Mouse (Mus musculus) fibroblast of lung, adult 2 months (primary cell): ENCODE data around the gene Grn.

Experiments used
- DNase-seq: peaks from one replicate; pipeline ENCODE4 v3.0.0-alpha.2; 2011; ENCODE audit warnings: low read depth

Grn gene

GRCm38 (mm10) chr11:102425555-102426316 is 4.4 kb upstream of the Grn start:
- DNase-seq: no peak

- DNase-seq: no peak
These were observed 1.1 kb upstream of the Grn start for GRCm38 (mm10) chr11:102428981-102429540.

- DNase-seq: no peak
These were observed 564 bp upstream of the Grn start for GRCm38 (mm10) chr11:102429551-102429950.

DNA sequence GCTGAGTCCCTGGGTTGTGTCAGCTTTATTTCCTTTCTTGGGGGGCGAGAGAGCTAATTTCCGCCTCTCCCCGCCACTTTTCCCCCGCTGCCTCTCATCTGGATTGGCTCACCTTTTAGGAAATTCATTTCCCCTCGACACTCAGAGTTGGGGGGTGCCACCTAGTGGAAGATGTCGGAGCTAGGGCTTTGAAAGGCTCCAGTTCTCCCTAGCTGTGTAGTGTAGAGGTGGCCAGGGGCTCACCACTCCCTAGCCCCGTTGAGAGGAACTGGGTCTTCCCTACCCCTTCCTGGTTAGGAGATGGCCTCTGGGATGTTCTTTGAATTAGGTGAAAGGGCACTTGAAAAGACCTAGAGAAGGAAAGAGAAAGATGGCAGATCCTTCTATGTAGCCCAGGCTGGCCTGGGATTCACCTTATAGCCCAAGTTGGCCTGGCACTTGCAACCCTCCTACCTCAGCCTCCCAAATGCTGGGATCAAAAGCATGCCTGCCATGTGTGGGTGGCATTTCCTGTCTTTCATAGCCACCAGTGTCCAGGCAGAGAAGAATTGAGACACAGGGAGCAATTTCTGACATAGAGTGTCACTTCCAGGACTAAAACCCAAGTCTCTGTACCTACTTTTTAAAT is 1.0 kb downstream of the Grn start:
- no peak for DNase-seq

DNA sequence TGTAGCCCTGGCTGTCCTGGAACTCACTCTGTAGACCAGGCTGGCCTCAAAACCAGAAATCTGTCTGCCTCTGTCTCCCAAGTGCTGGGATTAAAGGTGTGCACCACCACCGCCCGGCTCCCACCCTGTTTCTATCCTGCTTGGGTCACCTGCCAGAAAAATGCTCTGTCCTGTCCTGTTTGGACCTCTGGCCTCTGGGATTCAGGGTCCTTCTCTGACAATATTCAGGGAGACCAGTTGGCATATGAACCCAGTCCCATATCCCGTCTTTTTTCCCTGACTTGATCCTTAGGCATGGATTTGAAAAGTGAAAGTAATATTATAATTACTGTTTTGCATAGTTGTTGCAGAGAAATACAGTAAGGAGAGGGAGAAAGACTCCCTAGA is 1.6 kb downstream of the Grn start:
- DNase-seq: no peak

DNA sequence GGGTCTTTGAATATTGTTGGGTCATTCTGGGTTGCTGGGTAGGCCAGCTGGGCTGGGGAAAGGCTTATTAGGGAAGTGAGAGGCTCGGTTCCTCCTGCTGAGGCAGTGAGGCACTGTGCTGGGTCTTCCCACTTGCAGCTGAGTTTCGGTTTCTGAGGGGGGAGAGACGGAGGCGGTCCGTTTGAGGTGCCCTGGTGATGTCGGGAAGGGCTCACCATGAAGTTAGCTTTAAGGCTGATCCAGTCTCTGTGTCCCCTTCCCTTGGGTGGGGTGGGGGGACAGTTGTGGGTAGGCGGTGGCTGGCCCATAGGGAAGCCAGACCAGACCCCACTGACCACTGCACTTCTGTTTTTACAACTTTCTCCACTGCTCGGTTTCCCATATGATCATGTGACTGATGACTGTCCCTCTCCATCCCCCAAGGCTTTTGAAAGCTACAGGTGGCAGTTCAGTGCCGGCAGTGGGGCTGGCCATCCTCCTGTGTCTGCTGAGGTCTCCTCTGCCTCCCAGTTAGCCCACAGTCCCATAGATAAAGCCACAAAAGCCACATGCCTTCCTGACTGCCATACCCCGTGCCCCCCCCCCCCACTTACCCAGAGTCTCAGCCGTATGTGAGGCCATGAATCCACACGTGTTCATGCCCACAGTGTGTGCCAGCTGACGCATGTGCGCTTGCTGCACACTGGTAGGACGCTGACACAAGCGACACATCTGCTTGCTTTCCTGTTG is 2.2 kb downstream of the Grn start:
- DNase-seq: no peak

- DNase-seq: no peak
These were observed 2.8 kb downstream of the Grn start for GRCm38 (mm10) chr11:102432896-102433295.

GRCm38 (mm10) chr11:102433866-102434265 is 3.8 kb downstream of the Grn start:
- no peak for DNase-seq

DNA sequence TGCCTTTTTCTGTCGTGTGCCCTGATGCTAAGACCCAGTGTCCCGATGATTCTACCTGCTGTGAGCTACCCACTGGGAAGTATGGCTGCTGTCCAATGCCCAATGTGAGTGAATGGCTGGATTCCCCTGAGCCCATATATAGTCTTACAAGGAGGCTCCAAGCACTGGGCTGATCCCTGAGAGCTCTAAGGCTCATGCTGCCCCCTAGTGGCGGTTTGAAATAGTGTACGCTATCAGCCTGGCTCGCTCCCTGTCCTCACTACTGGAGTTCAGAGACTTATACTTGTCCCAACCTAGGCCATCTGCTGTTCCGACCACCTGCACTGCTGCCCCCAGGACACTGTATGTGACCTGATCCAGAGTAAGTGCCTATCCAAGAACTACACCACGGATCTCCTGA is 4.3 kb downstream of the Grn start:
- no peak for DNase-seq

DNA sequence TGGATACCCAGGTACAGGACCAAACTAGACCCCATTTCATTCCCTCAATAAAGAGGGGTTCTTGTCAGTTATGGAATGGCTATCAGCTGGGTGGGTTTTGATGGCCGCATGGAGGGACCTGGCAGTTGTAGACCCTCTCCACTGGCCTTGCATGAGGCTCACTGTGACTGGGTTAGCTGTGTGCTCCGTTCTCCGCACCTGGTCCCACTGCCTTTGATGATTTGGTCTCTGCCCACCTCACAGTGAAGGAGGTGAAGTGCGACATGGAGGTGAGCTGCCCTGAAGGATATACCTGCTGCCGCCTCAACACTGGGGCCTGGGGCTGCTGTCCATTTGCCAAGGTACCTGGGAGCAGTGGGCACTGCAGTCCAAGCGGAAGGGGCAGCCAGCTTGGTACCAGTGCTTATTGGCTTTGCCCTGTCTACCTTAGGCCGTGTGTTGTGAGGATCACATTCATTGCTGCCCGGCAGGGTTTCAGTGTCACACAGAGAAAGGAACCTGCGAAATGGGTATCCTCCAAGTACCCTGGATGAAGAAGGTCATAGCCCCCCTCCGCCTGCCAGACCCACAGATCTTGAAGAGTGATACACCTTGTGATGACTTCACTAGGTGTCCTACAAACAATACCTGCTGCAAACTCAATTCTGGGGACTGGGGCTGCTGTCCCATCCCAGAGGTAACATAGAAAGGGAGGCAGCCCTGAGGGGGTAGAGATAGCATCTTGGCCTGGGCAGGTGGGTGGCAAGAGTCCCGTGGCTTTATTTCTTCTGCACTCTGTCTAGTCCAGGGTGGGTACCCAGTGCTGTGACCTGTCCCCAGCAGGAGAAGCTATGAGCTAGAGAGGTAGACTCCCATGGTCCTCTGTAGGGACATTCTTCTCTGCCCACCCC is 4.9 kb downstream of the Grn start:
- no peak for DNase-seq

DNA sequence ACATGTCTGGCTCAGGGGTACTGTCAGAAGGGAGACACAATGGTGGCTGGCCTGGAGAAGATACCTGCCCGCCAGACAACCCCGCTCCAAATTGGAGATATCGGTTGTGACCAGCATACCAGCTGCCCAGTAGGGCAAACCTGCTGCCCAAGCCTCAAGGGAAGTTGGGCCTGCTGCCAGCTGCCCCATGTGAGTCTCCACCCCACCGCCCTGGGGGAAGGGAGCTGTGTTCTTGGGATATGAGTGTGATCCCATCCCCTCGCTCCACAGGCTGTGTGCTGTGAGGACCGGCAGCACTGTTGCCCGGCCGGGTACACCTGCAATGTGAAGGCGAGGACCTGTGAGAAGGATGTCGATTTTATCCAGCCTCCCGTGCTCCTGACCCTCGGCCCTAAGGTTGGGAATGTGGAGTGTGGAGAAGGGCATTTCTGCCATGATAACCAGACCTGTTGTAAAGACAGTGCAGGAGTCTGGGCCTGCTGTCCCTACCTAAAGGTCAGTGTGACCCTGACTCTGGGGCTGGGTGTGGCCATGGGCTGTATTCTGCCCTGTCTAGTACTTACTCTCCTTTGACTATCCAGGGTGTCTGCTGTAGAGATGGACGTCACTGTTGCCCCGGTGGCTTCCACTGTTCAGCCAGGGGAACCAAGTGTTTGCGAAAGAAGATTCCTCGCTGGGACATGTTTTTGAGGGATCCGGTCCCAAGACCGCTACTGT is 5.8 kb downstream of the Grn start:
- no peak for DNase-seq

GRCm38 (mm10) chr11:102436471-102436790 is 6.3 kb downstream of the Grn start:
- no peak for DNase-seq

GRCm38 (mm10) chr11:102437120-102438061 is 7.3 kb downstream of the Grn start:
- no peak for DNase-seq

DNA sequence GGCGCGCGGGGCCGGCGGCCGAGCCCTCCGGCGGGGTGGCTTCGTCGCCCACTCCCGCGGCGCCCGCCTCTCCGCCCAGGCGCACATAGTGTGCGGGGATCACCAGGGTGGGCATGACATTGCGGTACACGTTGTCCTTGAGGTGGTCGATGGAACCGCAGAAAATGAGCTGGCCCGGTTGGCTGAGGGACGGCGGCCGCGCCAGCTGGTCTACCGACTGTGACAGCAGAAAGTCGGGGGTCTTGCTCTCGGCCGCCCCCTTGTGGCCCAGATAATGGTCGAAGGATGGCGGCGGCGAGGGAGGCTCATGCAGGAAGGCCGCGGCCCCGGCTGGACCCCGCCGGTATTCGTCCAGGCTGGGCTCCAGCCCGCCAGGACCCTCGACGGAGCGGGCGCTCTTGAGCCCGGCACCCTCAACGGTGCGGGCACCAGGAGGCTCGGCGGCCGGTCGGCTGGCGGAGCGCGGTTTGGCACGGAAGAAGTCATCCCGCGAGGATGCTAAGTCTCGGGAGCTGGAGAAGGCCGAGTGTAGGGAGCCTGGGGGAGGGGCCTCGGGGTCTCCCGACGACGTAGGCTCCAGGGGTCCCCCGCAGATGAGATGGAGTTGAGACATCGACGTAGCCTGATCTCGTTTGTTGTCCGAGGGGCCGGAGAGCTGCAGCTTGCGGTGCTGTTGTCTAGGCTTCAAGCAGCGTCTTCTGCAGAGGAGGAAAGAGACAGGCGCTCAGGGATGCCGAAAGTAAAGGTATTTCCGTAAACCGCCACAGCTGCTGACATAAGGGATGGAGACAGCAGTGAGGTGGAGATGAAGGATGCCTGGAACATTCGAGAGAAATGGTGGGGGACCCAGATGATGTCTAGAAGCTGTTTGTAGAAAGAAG is 8.3 kb downstream of the Grn start:
- no peak for DNase-seq

- no peak for DNase-seq
These were observed 9.3 kb downstream of the Grn start for GRCm38 (mm10) chr11:102439093-102440082.

DNA sequence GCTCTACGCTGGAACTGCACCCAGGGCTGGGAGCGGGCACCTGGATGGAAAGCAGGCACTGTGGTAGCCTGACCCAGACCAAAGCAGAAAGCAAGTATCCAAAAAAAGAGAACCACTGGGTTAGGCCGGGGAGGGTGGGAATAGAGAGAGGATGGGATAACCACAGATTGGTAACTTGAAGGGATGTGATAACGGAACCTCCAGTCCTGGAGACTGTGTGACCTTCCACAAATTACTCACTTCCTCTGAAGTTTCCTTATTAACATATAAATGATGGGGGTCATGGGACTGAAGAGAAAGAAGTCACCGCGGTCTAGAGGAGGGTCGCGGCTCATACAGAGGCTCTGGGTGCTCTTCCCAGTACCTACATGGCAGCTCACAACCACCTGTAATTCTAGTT is 10.1 kb downstream of the Grn start:
- DNase-seq: no peak

DNA sequence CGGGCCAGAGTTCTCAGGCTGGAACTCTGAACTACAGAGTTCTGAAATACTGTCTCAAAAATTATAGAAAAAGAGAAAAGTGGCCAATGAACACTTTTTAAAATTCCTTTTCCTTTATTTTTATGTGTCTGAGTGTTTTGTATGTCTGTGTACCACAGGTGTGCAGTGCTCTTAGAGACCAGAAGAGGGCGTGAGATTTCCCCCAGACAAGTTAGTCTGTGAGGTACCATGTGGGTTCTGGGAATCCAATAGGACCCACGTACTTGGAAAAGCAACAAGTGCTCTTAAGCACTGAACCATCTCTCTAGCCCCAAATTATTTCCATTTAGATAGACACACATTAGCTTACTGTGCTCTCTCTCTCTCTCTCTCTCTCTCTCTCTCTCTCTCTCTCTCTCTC is 11.3 kb downstream of the Grn start:
- no peak for DNase-seq

- DNase-seq: no peak
These were observed 12.0 kb downstream of the Grn start for GRCm38 (mm10) chr11:102442089-102442488.
